Comparison of ENCODE assay signal across 16 mouse cellular contexts in genomic region chr9:16213324-16213723, GRCm38 (mm10).
"Had no signal": no experiment of that assay in that cellular context is flagged by ENCODE, and none has a peak within 500 bp of the region (broad histone marks: within the 10 kb centered on the region; RNA-seq: fewer than 3 reads in every experiment).

No protein-coding gene starts in this region.

- H3K27me3 ChIP-seq: midbrain, embryonic 12.5 days; neural tube, embryonic 13.5 days; neural tube, embryonic 15.5 days had no signal

- H3K9ac ChIP-seq: lung, embryonic 14.5 days; midbrain, embryonic 12.5 days; neural tube, embryonic 13.5 days; neural tube, embryonic 15.5 days had no signal

- H3K36me3 ChIP-seq: midbrain, embryonic 10.5 days; midbrain, embryonic 12.5 days; neural tube, embryonic 13.5 days; neural tube, embryonic 15.5 days had no signal

- H3K4me3 ChIP-seq: midbrain, embryonic 10.5 days; midbrain, embryonic 12.5 days; myocyte; neural tube, embryonic 13.5 days; neural tube, embryonic 15.5 days had no signal

- DNase-seq: lung, adult 18-20 months; lung, embryonic 14.5 days; lung, postnatal 10 days; lung, postnatal 4 days; right cerebral cortex, adult 18-20 months; right cerebral cortex, postnatal 25 days; right cerebral cortex, postnatal 4 days; spleen, adult 18-20 months; thymus, adult 18-20 months; thymus, postnatal 14 days; thymus, postnatal 36 days had no signal

- H3K9me3 ChIP-seq: midbrain, embryonic 10.5 days; midbrain, embryonic 12.5 days; neural tube, embryonic 13.5 days; neural tube, embryonic 15.5 days had no signal

- H3K4me2 ChIP-seq: lung, embryonic 14.5 days; midbrain, embryonic 12.5 days; neural tube, embryonic 13.5 days; neural tube, embryonic 15.5 days had no signal

- H3K27ac ChIP-seq: neural tube, embryonic 15.5 days had no signal
